Mouse (Mus musculus): ENCODE data around the gene Txndc2.

DNA sequence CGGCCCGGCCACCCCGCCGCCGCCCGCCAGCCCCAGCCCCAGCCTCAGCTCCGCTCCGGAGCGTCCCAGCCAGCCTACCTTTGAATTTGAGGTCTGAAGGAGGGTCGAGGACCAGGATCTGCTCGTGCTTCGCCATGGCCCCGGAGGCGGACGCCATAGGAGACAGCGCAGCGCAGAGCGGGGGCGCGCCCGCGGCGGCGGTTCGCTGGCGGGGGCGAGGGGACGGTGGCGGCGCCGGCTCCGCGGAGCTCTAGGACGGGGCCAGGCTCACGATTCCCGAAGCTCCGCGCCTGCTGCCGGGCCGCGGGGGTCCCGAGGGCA, 28.9 kb downstream of the Txndc2 start:
- TF ChIP-seq CTCF (IDR thresholded peaks at IDR 0.05 in 2 of 3, conservative IDR thresholded peaks at IDR 0.05 in 1 of 3; ENCODE audit: control insufficient read depth in 1 of 3, insufficient read depth in 1 of 3, low read depth in 2 of 3, low read length in 3 of 3, poor library complexity in 1 of 3, severe bottlenecking in 1 of 3) (no peak), ZKSCAN1 (IDR thresholded peaks at IDR 0.05; ENCODE audit: low read depth, low read length) (no peak), POLR2A (IDR thresholded peaks at IDR 0.05; ENCODE audit: control insufficient read depth in 1 of 2, insufficient read depth in 1 of 2, low read depth in 1 of 2, low read length in 2 of 2, poor library complexity in 1 of 2) (no peak; a peak in 1 of 4 replicates), NELFE (IDR thresholded peaks at IDR 0.05; ENCODE audit: low read depth, low read length) (no peak), MXI1 (IDR thresholded peaks at IDR 0.05; ENCODE audit: low read depth, low read length) (no peak), ELF1 (IDR thresholded peaks at IDR 0.05; ENCODE audit: low read depth, low read length) (no peak), EP300 (IDR thresholded peaks at IDR 0.05; ENCODE audit: low read depth in 1 of 2, low read length in 2 of 2) (no peak), ZC3H11A (IDR thresholded peaks at IDR 0.05; ENCODE audit: low read depth, low read length) (no peak), RAD21 (IDR thresholded peaks at IDR 0.05; ENCODE audit: low read depth, low read length) (no peak), POLR2AphosphoS5 (IDR thresholded peaks at IDR 0.05; ENCODE audit: borderline replicate concordance, low read depth, low read length) (no peak), USF1 (IDR thresholded peaks at IDR 0.05; ENCODE audit: low read depth, low read length) (no peak), JUND (IDR thresholded peaks at IDR 0.05; ENCODE audit: low read depth, low read length) (no peak), TAL1 (IDR thresholded peaks at IDR 0.05; ENCODE audit: low read length) (no peak), HCFC1 (IDR thresholded peaks at IDR 0.05; ENCODE audit: low read depth, low read length) (no peak)
